Mouse (Mus musculus): Measurements from ENCODE around the gene Lrtm1. TPM values are rescaled to one million over a fixed set of nuclear protein-coding genes. Genes with fewer than 3 reads are reported as not detected.

Gene Lrtm1
- polyA plus RNA-seq, 1 experiment from 2014 or later = 1.0 TPM

DNA sequence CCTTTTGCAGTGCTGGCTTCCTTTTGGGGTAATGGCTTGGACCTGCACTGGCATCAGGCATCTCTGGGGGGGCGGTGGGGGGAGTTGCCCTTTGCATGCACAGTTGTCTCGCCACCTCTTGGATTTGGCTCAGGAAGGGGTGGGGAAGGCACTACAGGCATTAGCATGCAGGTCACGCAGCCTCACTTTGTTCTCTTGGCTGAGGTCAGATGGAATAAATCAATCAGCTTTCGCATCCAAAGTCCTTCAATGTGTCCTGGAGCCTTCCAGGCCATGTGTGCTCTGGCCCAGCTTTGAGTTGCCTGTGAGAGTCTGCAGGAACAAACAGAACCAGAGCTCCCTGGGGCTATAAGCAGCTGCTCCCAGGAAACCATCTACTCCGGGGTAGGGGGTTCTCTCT, 2.1 kb upstream of the Lrtm1 start:
- Histone ChIP-seq H3K4me2 (no peak overlapping the region), H3K27ac (no peak overlapping the region), H3K9me3 (replicated peaks) (no peaks in the 10 kb centered on the region), H3K4me1 (replicated peaks) (peaks cover 13% of the 10 kb centered on the region), H3K27me3 (peaks cover 9% of the 10 kb centered on the region; the same call in 1 of the 2 replicates), H3K4me3 (no peak overlapping the region), H3K36me3 (no peaks in the 10 kb centered on the region), H3K9ac (no peak overlapping the region)
- ATAC-seq (replicated peaks; ENCODE audit: insufficient number of reproducible peaks, insufficient read depth, low FRiP score, low read depth) = no peak
- WGBS = 68% methylated on average over 5 of the region's 5 CpGs

DNA sequence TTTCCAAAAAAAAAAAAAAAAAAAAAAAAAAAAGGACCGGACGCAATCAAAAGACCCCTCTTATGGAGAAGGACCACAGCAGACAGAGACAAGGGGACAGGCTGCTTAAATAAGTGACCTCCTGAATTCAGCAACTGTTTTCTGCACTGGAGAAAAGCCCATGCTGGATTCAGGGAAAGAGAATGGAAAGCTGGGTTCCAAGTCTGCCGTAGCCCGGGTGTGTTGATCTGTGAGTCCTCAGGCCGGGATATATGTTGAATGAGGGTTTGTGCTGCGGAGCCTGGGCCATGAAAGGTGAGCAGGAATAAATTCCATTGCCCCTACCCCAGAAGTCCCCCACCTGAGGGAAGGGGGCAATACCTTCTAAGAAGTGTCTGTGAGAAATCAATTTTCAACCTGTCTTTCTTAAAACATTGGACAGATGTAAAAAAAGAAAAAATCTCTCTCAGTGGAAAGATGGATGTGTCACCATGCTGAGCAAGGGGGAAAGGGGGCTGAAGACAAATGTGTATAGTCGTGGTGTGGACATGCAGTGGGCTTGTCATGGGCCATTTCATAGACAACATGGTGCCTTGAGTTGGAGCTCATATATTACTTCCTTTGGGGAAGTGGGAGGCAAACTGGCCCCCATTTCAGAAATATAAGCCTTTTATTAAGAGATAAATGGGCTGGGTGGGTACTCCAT, 450 bp downstream of the Lrtm1 start:
- H3K9ac ChIP-seq = no peak overlapping the region
- no peaks in the 10 kb centered on the region for H3K9me3 ChIP-seq (replicated peaks)
- no peak for ATAC-seq (replicated peaks; ENCODE audit: insufficient number of reproducible peaks, insufficient read depth, low FRiP score, low read depth)
- no peaks in the 10 kb centered on the region for H3K36me3 ChIP-seq
- peaks cover 13% of the 10 kb centered on the region for H3K4me1 ChIP-seq (replicated peaks)
- H3K27me3 ChIP-seq = peaks cover 5% of the 10 kb centered on the region; the same call in 1 of the 2 replicates
- H3K4me2 ChIP-seq = peak overlapping the region; percentile 7
- WGBS = 36% methylated on average over 7 of the region's 7 CpGs
- H3K4me3 ChIP-seq = no peak overlapping the region
- peak overlapping the region; percentile 41 for H3K27ac ChIP-seq

DNA sequence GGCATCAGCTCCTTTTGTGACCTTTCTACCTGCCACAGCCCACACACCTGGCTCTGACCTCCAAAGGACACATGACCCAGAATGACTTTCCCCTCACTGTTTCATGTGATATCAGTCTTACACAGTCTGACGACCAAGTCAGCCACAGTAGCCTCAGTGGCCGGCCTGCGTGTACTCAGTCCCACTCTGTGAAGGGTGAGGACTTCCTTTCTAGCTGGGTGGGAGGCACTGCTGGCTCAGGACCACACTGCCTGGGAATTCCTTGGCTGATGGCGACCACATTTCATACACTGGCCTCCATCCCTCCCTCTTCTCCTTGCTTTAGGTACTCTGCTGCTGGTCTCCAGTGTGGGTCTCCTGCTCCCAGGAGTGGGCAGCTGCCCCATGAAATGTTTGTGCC, 3.3 kb downstream of the Lrtm1 start:
- Histone ChIP-seq H3K4me1 (replicated peaks) (peaks cover 10% of the 10 kb centered on the region; the same call in 1 of the 2 replicates), H3K4me3 (no peak overlapping the region), H3K27ac (no peak overlapping the region), H3K36me3 (no peaks in the 10 kb centered on the region), H3K9ac (no peak overlapping the region), H3K9me3 (replicated peaks) (no peaks in the 10 kb centered on the region), H3K4me2 (no peak overlapping the region), H3K27me3 (no peaks in the 10 kb centered on the region)
- WGBS = 75% methylated on average over 4 of the region's 4 CpGs
- no peak for ATAC-seq (replicated peaks; ENCODE audit: insufficient number of reproducible peaks, insufficient read depth, low FRiP score, low read depth)

DNA sequence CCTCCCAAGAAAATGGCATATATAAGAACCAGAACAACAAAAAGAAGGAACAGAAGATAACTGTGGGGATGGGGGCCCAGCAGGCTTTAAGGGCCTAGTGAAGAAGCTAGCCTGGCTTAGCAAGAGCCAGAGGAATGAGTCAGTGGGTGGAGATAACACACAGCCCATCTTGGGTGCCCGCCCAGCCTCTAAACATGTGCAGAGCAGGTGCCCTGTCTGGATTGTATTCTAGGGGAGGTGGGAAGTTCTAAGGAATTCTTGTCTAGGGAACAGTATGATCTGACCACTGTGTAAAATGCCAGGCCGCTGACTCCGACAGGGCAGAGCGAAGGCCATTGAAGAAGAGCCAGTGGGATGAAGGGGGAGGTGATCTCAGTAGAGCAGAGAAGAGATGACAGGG, 5.2 kb downstream of the Lrtm1 start:
- Histone ChIP-seq H3K36me3 (no peaks in the 10 kb centered on the region), H3K9me3 (replicated peaks) (no peaks in the 10 kb centered on the region), H3K4me3 (no peak overlapping the region), H3K4me1 (replicated peaks) (0 out of 2 replicates have a peak, but pooled peaks cover 3% of the 10 kb centered on the region), H3K9ac (no peak overlapping the region), H3K27ac (no peak overlapping the region), H3K27me3 (no peaks in the 10 kb centered on the region), H3K4me2 (no peak overlapping the region)
- no peak for ATAC-seq (replicated peaks; ENCODE audit: insufficient number of reproducible peaks, insufficient read depth, low FRiP score, low read depth)
- WGBS = 89% methylated on average over 4 of the region's 4 CpGs

- H3K27ac ChIP-seq = no peak overlapping the region
- ATAC-seq (replicated peaks; ENCODE audit: insufficient number of reproducible peaks, insufficient read depth, low FRiP score, low read depth) = no peak
- no peaks in the 10 kb centered on the region for H3K27me3 ChIP-seq
- H3K4me1 ChIP-seq (replicated peaks) = peaks cover 5% of the 10 kb centered on the region; the same call in 1 of the 2 replicates
- no peak overlapping the region for H3K9ac ChIP-seq
- H3K36me3 ChIP-seq = no peaks in the 10 kb centered on the region
- WGBS = 74% methylated on average over 6 of the region's 6 CpGs
- no peak overlapping the region for H3K4me3 ChIP-seq
- H3K9me3 ChIP-seq (replicated peaks) = no peaks in the 10 kb centered on the region
- no peak overlapping the region for H3K4me2 ChIP-seq
Observed at GRCm38 (mm10) chr14:29025335-29025734, 7.3 kb downstream of the Lrtm1 start.

DNA sequence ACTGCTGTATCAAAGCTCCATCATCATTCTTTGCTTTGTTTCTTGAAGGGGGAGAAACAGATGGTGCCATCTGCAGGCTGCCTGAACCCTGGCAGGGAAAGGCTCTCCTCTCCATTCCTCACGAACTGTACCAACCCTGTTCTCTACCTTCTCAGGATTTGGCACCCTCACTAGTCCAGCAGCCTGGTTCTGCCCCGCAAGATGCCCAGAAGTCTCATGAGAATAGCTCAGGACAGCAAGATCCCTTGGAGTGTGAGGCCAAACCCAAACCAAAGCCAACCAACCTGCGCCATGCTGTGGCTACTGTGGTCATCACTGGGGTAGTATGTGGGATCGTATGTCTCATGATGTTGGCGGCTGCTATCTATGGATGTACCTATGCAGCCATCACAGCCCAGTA, 9.3 kb downstream of the Lrtm1 start:
- Histone ChIP-seq H3K9ac (no peak overlapping the region), H3K9me3 (replicated peaks) (no peaks in the 10 kb centered on the region), H3K4me1 (replicated peaks) (peaks cover 9% of the 10 kb centered on the region; the same call in 1 of the 2 replicates), H3K4me3 (no peak overlapping the region), H3K4me2 (no peak overlapping the region), H3K27me3 (no peaks in the 10 kb centered on the region), H3K27ac (no peak overlapping the region), H3K36me3 (no peaks in the 10 kb centered on the region)
- 85% methylated on average over 5 of the region's 5 CpGs for WGBS
- ATAC-seq (replicated peaks; ENCODE audit: insufficient number of reproducible peaks, insufficient read depth, low FRiP score, low read depth) = no peak

- Histone ChIP-seq H3K27ac (no peak overlapping the region), H3K9me3 (replicated peaks) (no peaks in the 10 kb centered on the region), H3K4me3 (no peak overlapping the region), H3K4me1 (replicated peaks) (peaks cover 9% of the 10 kb centered on the region; the same call in 1 of the 2 replicates), H3K4me2 (no peak overlapping the region), H3K36me3 (no peaks in the 10 kb centered on the region), H3K9ac (no peak overlapping the region), H3K27me3 (no peaks in the 10 kb centered on the region)
- 73% methylated on average over 6 of the region's 6 CpGs for WGBS
- ATAC-seq (replicated peaks; ENCODE audit: insufficient number of reproducible peaks, insufficient read depth, low FRiP score, low read depth) = no peak
Observed at GRCm38 (mm10) chr14:29028391-29029106, 10.5 kb downstream of the Lrtm1 start.

GRCm38 (mm10) chr14:29029107-29029469, 11.1 kb downstream of the Lrtm1 start:
- WGBS = 81% methylated on average over 2 of the region's 2 CpGs
- Histone ChIP-seq H3K27me3 (no peaks in the 10 kb centered on the region), H3K9me3 (replicated peaks) (no peaks in the 10 kb centered on the region), H3K4me3 (no peak overlapping the region), H3K36me3 (no peaks in the 10 kb centered on the region), H3K27ac (no peak overlapping the region), H3K4me1 (replicated peaks) (peaks cover 9% of the 10 kb centered on the region; the same call in 1 of the 2 replicates), H3K4me2 (no peak overlapping the region), H3K9ac (no peak overlapping the region)
- no peak for ATAC-seq (replicated peaks; ENCODE audit: insufficient number of reproducible peaks, insufficient read depth, low FRiP score, low read depth)

DNA sequence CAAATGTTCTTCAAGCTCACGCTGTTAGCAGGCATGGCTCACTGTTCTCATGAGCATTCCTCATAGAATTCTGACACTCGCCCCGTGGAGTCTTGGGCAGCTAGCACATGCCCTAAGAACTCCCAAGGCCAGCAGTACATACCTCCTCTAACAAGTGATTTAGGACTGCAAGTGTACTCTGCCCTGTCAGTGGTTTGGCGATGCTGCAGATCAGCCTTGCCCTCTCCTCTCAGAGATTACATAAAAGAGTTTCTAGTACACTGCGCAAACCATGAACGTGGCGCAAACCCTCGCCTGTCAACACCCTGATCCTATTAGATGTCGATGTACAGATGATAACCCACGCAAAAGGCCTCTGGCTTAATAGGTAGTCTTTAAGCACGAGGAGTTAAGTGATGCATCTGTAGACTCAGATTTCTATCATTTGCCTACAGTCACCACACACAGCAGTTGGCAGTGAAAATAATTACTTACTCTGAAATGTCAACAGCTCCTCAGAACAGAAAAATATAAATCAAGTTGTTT, 11.9 kb downstream of the Lrtm1 start:
- ATAC-seq (replicated peaks; ENCODE audit: insufficient number of reproducible peaks, insufficient read depth, low FRiP score, low read depth) = no peak
- Histone ChIP-seq H3K9ac (no peak overlapping the region), H3K4me3 (no peak overlapping the region), H3K4me1 (replicated peaks) (peaks cover 9% of the 10 kb centered on the region; the same call in 1 of the 2 replicates), H3K27ac (no peak overlapping the region), H3K36me3 (no peaks in the 10 kb centered on the region), H3K9me3 (replicated peaks) (no peaks in the 10 kb centered on the region), H3K4me2 (no peak overlapping the region), H3K27me3 (no peaks in the 10 kb centered on the region)
- WGBS = 43% methylated on average over 11 of the region's 11 CpGs

DNA sequence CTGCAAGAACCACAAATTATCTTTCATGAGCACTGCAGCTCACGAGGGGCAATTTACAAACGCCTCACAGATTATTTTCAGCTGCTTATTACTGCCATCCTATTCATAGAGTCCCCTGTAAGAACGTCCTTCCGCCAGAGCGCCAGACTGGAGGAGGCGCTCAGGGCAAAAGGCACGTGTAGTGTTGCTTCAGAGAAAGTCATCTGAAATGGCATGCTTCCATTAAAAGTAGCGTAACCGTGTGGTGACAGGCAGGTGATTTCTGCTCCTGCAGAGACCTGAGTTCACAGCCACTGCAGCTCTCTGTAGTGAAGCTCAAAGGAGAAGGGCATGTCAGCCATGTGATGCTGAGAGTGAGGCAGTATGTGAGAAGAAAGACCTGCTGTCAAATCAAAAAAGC, 12.5 kb downstream of the Lrtm1 start:
- no peak overlapping the region for H3K27ac ChIP-seq
- H3K9me3 ChIP-seq (replicated peaks) = no peaks in the 10 kb centered on the region
- H3K27me3 ChIP-seq = no peaks in the 10 kb centered on the region
- H3K4me3 ChIP-seq = no peak overlapping the region
- H3K9ac ChIP-seq = no peak overlapping the region
- no peak overlapping the region for H3K4me2 ChIP-seq
- ATAC-seq (replicated peaks; ENCODE audit: insufficient number of reproducible peaks, insufficient read depth, low FRiP score, low read depth) = no peak
- 34% methylated on average over 9 of the region's 9 CpGs for WGBS
- H3K36me3 ChIP-seq = no peaks in the 10 kb centered on the region
- H3K4me1 ChIP-seq (replicated peaks) = peaks cover 9% of the 10 kb centered on the region; the same call in 1 of the 2 replicates

DNA sequence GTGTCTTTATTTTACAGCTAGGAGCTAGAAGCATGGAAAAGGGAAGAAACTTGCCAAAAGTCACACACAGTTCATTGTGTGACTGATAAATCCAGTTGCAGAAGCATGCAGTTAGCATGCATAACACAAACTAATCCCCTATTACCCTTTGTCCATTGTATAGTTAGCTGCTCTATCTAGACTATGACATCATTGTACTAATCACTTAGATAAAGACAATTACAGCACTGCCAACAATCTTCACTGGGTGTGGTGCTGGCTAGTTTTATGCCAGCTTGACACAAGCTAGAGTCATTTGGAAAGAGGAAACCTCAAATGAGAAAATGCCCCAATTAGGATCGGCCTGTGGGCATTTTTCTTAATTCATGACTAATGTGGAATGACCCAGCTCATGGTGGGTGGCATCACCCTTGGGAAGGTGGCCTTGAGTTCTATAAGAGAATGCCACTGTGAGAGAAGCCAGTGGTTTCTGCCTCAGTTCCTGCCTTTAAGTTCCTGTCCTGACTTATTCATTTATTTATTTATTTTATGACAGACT, 13.9 kb downstream of the Lrtm1 start:
- Histone ChIP-seq H3K9me3 (replicated peaks) (no peaks in the 10 kb centered on the region), H3K36me3 (no peaks in the 10 kb centered on the region), H3K9ac (no peak overlapping the region), H3K27me3 (no peaks in the 10 kb centered on the region), H3K4me1 (replicated peaks) (peaks cover 9% of the 10 kb centered on the region; the same call in 1 of the 2 replicates), H3K4me3 (no peak overlapping the region), H3K27ac (no peak overlapping the region), H3K4me2 (no peak overlapping the region)
- ATAC-seq (replicated peaks; ENCODE audit: insufficient number of reproducible peaks, insufficient read depth, low FRiP score, low read depth) = no peak
- 83% methylated on average over 1 of the region's 1 CpGs for WGBS
